Mouse (Mus musculus) bone marrow macrophage, adult 2 months (primary cell): ENCODE results near the gene Cage1. TPM values are rescaled to one million over a fixed set of nuclear protein-coding genes. Genes with fewer than 3 reads are reported as not detected.

Experiments used
- H3K27ac ChIP-seq: 2 replicates; pipeline ENCODE4 v1.5.1; 2012; ENCODE audit warnings: low read depth, low read length; ENCODE audit not compliant: insufficient read depth
- H3K4me1 ChIP-seq: 2 replicates; pipeline ENCODE4 v1.6.1; 2012; ENCODE audit warnings: low read length; ENCODE audit not compliant: control insufficient read depth, insufficient read depth
- H3K4me3 ChIP-seq: 2 replicates; pipeline ENCODE4 v1.5.1; 2012; ENCODE audit warnings: mild to moderate bottlenecking, low read length, moderate library complexity; ENCODE audit not compliant: insufficient read depth
- CTCF ChIP-seq: IDR thresholded peaks from 2 replicates; pipeline ENCODE4 v1.5.1; 2012; ENCODE audit warnings: low read depth, mild to moderate bottlenecking, low read length, moderate library complexity
- POLR2A ChIP-seq: IDR thresholded peaks from 2 replicates; pipeline ENCODE4 v1.6.1; 2012; ENCODE audit warnings: mild to moderate bottlenecking, low read depth, low read length, borderline replicate concordance
- polyA plus RNA-seq: library from polyadenylated mRNA; stranded (reverse); fragments of >200 nt; gene quantifications from 2 replicates; pipeline ENCODE4 v1.2.4, GENCODE M21; 2012; ENCODE audit not compliant: missing spikeins, insufficient read depth, insufficient read length

The Cage1 gene
- polyA plus RNA-seq, 1 experiment, result 0.44 TPM

DNA sequence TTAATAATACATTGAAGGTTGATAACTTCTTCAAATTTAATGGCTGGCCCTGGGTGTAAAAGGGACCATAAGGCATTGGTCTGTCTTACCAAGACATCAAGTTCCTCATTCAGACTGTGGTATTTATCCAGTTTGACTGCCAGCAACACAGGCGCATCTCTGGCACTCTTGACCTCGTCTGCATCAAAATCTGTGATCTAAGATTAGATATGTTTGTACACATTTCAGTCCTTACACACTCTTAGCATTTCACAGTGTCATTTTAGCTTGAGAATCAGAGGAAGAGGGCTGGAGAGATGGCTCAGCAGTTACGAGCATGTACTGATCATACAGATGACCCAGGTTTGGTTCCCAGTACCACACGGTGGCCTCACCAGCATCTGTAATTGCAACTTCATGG, 21.3 kb downstream of the Cage1 start:
- no peak overlapping the region for H3K4me3 ChIP-seq
- H3K4me1 ChIP-seq, result peaks cover under 1% of the 10 kb centered on the region
- TF ChIP-seq CTCF (no peak), POLR2A (no peak)
- no peak overlapping the region for H3K27ac ChIP-seq

GRCm38 (mm10) chr13:38012436-38012835, 24.4 kb downstream of the Cage1 start:
- Histone ChIP-seq H3K27ac (no peak overlapping the region), H3K4me1 (peaks cover 12% of the 10 kb centered on the region), H3K4me3 (no peak overlapping the region)
- no peak for TF ChIP-seq POLR2A
- no peak for TF ChIP-seq CTCF

- Histone ChIP-seq H3K4me3 (no peak overlapping the region), H3K27ac (no peak overlapping the region), H3K4me1 (peaks cover 12% of the 10 kb centered on the region)
- no peak for TF ChIP-seq POLR2A
- TF ChIP-seq CTCF, result no peak
These were observed 26.4 kb downstream of the Cage1 start for GRCm38 (mm10) chr13:38010444-38010910.

GRCm38 (mm10) chr13:38009721-38010408, 27.0 kb downstream of the Cage1 start:
- TF ChIP-seq CTCF, result no peak
- TF ChIP-seq POLR2A, result no peak
- Histone ChIP-seq H3K4me1 (peaks cover 12% of the 10 kb centered on the region), H3K4me3 (no peak overlapping the region), H3K27ac (no peak overlapping the region)

GRCm38 (mm10) chr13:38007972-38008371, 28.9 kb downstream of the Cage1 start:
- no peak overlapping the region for H3K4me3 ChIP-seq
- TF ChIP-seq POLR2A, result no peak
- TF ChIP-seq CTCF, result no peak
- H3K27ac ChIP-seq, result no peak overlapping the region
- H3K4me1 ChIP-seq, result peaks cover 12% of the 10 kb centered on the region

GRCm38 (mm10) chr13:38002461-38002860, 34.4 kb downstream of the Cage1 start:
- H3K27ac ChIP-seq, result no peak overlapping the region
- TF ChIP-seq CTCF (no peak), POLR2A (no peak)
- H3K4me1 ChIP-seq, result peaks cover 7% of the 10 kb centered on the region
- no peak overlapping the region for H3K4me3 ChIP-seq

DNA sequence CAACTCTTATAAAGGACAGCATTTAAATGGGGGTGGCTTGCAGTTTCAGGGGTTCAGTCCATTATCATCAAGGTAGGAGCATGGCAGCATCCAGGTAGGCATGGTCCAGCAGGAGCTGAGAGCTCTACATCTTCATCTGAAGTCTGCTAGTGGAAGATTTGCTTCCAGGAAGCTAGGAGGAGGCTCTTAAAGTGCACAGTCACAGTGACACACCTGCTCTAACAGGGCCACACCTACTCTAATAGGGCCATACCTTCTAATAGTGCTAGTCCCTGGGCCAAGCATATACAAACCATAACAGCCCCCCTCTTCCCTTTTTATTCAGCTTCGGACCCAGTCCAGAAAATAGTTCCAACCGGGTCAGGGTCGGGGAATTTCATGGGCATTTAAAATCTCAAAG, 37.2 kb downstream of the Cage1 start:
- TF ChIP-seq POLR2A, result no peak
- no peak for TF ChIP-seq CTCF
- Histone ChIP-seq H3K27ac (no peak overlapping the region), H3K4me3 (no peak overlapping the region)

DNA sequence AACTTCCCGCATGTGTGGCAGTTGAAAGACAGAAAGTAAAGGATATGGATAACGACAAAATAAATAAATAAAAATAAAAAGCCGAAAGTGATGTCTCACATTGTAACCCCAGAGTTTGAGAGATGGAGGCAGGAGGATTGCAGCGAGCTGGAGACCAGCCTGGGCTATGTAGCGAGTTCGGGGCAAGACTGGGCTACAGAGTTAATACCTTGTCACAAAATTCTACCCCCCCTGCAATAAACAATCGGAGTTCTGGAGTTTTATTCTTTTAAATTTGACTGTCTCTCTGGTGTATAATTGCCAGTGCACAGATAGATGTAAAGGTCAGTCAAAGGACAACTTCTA, 42.5 kb downstream of the Cage1 start:
- Histone ChIP-seq H3K4me1 (peaks cover 23% of the 10 kb centered on the region), H3K4me3 (peak overlapping the region; percentile 42; the same call in 1 of the 2 replicates), H3K27ac (no peak overlapping the region)
- TF ChIP-seq POLR2A (no peak), CTCF (no peak)

More for the DNA sequence above, 37.2 kb downstream of the Cage1 start:
- peaks cover 8% of the 10 kb centered on the region for H3K4me1 ChIP-seq

DNA sequence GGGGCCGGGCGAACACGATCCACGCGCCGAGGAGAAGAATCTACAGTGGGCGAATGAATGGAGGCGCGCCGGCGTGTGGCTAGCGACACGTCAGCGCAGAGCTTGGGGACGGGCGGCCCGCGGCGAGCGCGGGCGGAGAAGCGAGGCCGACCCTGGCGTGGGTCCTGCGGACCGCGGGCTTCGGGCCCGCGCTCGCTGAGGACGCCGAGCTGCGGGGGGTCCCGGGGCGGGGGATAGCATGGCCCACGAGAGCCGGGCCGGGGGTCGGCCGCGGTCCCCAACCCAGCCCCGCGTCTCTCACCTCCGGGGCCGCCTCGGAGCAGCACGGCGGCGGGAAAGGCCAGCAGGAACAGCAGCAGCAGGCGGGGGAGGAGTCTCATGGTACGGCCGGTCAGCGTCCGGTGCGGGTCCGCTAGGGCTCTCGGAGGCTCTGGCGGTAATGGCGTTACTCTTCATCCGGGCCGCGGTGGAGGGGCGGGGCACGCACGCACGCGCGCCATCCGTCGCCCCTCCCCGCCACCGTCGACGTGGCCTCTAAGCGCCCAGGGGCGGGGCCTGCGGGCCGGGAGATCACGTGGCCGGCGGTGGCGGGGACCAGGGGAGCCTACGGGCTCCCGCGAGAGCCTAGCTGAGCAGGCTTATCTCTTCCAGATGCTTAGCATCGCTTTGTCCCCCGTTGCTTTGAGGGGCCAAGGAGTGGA, 43.0 kb downstream of the Cage1 start, which contains the start of gene Ssr1:
TSS of gene Ssr1 (minus strand) at position 514 of the 701 bp plus-strand sequence.
- peak within 1 kb of the TSS; percentile 78 for H3K27ac ChIP-seq
- H3K4me3 ChIP-seq, result peak within 1 kb of the TSS; percentile 99
- H3K4me1 ChIP-seq, result peaks cover 23% of the 10 kb centered on the region
- TF ChIP-seq POLR2A (no peak), CTCF (no peak)

DNA sequence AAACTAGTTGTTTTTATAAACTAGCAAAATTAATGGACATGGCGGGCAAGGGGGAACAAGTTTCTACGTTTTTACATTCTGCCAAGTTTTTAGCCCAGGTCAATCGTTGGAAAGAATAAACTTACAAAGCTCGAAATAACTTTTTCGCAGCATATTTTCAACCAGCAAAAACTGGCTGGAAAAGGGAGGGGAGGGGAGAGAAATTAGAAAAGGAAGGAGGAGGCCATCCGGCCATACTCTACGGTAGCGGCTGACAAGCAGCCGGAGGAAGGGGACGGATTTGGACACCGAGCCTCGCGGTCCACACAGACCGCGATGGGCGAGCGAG, 43.5 kb downstream of the Cage1 start:
- H3K4me3 ChIP-seq, result peak overlapping the region; percentile 99
- H3K4me1 ChIP-seq, result peaks cover 22% of the 10 kb centered on the region
- peak overlapping the region; percentile 78 for H3K27ac ChIP-seq
- TF ChIP-seq CTCF (no peak), POLR2A (no peak)
